Mouse (Mus musculus): ENCODE data around the gene Amigo3. TPM values are rescaled to one million over a fixed set of nuclear protein-coding genes. Genes with fewer than 3 reads are reported as not detected.

The Amigo3 gene
- polyA plus RNA-seq, 1 experiment from 2014 or later = 2.5 TPM

GRCm38 (mm10) chr9:108072481-108072924 is 19.5 kb downstream of the Amigo3 start:
- Histone ChIP-seq H3K4me3 (no peak overlapping the region), H3K27me3 (ENCODE audit: insufficient read depth, poor library complexity, severe bottlenecking) (no peaks in the 10 kb centered on the region), H3K4me1 (peaks cover 37% of the 10 kb centered on the region), H3K27ac (peak overlapping the region; percentile 63), H3K36me3 (peaks cover 40% of the 10 kb centered on the region), H3K9me3 (no peaks in the 10 kb centered on the region)
- DNase-seq (ENCODE audit: low spot score) = no peak
- WGBS = 38% methylated on average over 9 of the region's 9 CpGs

DNA sequence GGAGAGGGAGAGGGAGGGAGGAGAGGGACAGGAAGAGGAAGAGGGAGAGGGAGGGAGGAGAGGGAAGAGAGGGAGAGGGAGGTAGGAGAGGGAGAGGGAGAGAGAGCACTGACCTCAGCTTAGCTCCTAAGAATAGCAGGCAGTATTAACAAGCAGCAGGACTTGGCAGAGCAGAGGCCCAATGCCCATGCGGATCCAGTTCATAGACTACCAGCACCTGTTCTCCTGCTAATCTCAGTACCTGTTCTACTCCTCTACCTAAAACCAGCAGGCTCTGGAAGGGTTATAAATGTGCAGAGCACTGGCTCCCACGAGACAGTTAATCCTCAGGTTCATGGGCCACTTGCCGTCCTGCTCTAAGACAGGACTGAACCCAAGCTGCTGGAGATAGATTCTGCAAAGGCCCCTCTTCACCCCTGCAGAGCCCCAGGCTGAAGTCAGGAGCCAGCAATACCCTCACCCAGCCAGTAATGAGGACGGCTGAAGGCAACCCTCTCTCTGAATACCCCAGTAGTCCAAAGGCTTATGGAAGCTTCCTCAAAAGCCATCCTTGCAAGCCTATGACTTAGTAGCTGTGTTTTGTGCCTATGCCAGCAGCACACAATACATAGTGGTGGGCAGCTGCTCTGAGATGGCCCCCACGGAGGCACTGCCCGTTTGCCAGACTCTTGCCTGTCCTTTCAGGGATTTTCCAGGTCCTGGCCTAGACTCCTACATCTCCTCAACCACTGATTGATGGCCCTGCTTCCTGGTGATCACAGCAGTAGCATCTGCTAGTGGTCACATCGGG is 20.4 kb downstream of the Amigo3 start:
- Histone ChIP-seq H3K4me1 (peaks cover 45% of the 10 kb centered on the region), H3K27me3 (ENCODE audit: insufficient read depth, poor library complexity, severe bottlenecking) (no peaks in the 10 kb centered on the region), H3K9me3 (no peaks in the 10 kb centered on the region), H3K27ac (peak overlapping the region; percentile 69), H3K36me3 (peaks cover 39% of the 10 kb centered on the region), H3K4me3 (no peak overlapping the region)
- 60% methylated on average over 7 of the region's 7 CpGs for WGBS
- DNase-seq (ENCODE audit: low spot score) = no peak

GRCm38 (mm10) chr9:108080168-108080567 is 27.2 kb downstream of the Amigo3 start, which contains the start of gene Mst1:
Mst1 (plus strand) TSS chr9:108080436.
- Histone ChIP-seq H3K36me3 (peaks cover 20% of the 10 kb centered on the region), H3K9me3 (no peaks in the 10 kb centered on the region), H3K4me1 (peaks cover 59% of the 10 kb centered on the region), H3K27ac (peak within 1 kb of the TSS; percentile 90), H3K4me3 (peak within 1 kb of the TSS; percentile 85), H3K27me3 (ENCODE audit: insufficient read depth, poor library complexity, severe bottlenecking) (peaks cover 50% of the 10 kb centered on the region)
- WGBS = 65% methylated on average over 5 of the region's 5 CpGs
- DNase-seq (ENCODE audit: low spot score) = peak; percentile 94

DNA sequence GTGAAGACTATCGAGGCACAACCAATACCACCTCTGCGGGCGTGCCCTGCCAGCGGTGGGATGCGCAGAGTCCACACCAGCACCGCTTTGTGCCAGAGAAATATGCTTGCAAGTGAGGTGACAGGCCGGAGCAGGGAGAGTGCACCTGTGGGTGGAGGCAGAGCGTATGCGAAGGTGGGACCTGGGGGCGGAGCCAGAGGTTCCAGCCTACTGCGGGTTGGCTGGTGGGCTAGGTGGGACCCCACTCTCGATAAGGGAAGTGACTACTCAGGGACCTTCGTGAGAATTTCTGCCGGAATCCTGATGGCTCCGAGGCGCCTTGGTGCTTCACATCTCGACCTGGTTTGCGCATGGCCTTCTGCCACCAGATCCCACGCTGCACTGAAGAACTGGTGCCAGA is 29.6 kb downstream of the Amigo3 start:
- Histone ChIP-seq H3K27ac (peak overlapping the region; percentile 90), H3K27me3 (ENCODE audit: insufficient read depth, poor library complexity, severe bottlenecking) (peaks cover 50% of the 10 kb centered on the region), H3K9me3 (no peaks in the 10 kb centered on the region), H3K4me1 (peaks cover 55% of the 10 kb centered on the region), H3K36me3 (peaks cover 38% of the 10 kb centered on the region), H3K4me3 (peak overlapping the region; percentile 35)
- 7% methylated on average over 19 of the region's 19 CpGs for WGBS
- no peak for DNase-seq (ENCODE audit: low spot score)

DNA sequence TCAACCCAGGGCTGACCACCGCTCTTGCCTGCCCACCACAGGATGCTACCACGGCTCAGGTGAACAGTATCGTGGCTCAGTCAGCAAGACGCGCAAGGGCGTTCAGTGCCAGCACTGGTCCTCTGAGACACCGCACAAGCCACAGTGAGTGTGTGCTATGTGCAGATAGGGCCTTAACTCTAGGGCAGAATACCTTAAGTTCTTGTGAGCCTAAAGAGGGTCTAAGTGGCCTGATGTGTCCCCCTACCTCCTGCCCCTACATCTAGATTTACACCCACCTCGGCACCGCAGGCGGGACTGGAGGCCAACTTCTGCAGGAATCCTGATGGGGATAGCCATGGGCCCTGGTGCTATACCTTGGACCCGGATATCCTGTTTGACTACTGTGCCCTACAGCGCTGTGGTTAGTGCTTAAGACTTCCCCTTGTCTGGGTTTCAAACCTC is 30.1 kb downstream of the Amigo3 start, which contains the start of gene Rnf123:
Rnf123 (minus strand) TSS at position 359 of the 444 bp plus-strand sequence.
- Histone ChIP-seq H3K4me1 (peaks cover 50% of the 10 kb centered on the region), H3K27ac (peak within 1 kb of the TSS; percentile 90), H3K27me3 (ENCODE audit: insufficient read depth, poor library complexity, severe bottlenecking) (peaks cover 50% of the 10 kb centered on the region), H3K4me3 (peak within 1 kb of the TSS; percentile 35), H3K36me3 (peaks cover 43% of the 10 kb centered on the region), H3K9me3 (no peaks in the 10 kb centered on the region)
- 30% methylated on average over 12 of the region's 12 CpGs for WGBS
- no peak for DNase-seq (ENCODE audit: low spot score)

- DNase-seq (ENCODE audit: low spot score) = no peak
- WGBS = 50% methylated on average over 6 of the region's 6 CpGs
- peak overlapping the region; percentile 90; the same call in 1 of the 2 replicates for H3K27ac ChIP-seq
- H3K9me3 ChIP-seq = no peaks in the 10 kb centered on the region
- 0 out of 2 replicates have a peak overlapping the region, but pooled peaks have one; percentile 35 for H3K4me3 ChIP-seq
- H3K4me1 ChIP-seq = peaks cover 45% of the 10 kb centered on the region
- H3K36me3 ChIP-seq = peaks cover 48% of the 10 kb centered on the region
- peaks cover 50% of the 10 kb centered on the region for H3K27me3 ChIP-seq (ENCODE audit: insufficient read depth, poor library complexity, severe bottlenecking)
Measured at GRCm38 (mm10) chr9:108083561-108083960, 30.6 kb downstream of the Amigo3 start.

GRCm38 (mm10) chr9:108085261-108085660 is 32.3 kb downstream of the Amigo3 start:
- H3K9me3 ChIP-seq = no peaks in the 10 kb centered on the region
- 96% methylated on average over 4 of the region's 4 CpGs for WGBS
- no peak overlapping the region for H3K27ac ChIP-seq
- no peak overlapping the region for H3K4me3 ChIP-seq
- peaks cover 65% of the 10 kb centered on the region for H3K36me3 ChIP-seq
- H3K27me3 ChIP-seq (ENCODE audit: insufficient read depth, poor library complexity, severe bottlenecking) = peaks cover 46% of the 10 kb centered on the region
- no peak for DNase-seq (ENCODE audit: low spot score)
- H3K4me1 ChIP-seq = peaks cover 34% of the 10 kb centered on the region

DNA sequence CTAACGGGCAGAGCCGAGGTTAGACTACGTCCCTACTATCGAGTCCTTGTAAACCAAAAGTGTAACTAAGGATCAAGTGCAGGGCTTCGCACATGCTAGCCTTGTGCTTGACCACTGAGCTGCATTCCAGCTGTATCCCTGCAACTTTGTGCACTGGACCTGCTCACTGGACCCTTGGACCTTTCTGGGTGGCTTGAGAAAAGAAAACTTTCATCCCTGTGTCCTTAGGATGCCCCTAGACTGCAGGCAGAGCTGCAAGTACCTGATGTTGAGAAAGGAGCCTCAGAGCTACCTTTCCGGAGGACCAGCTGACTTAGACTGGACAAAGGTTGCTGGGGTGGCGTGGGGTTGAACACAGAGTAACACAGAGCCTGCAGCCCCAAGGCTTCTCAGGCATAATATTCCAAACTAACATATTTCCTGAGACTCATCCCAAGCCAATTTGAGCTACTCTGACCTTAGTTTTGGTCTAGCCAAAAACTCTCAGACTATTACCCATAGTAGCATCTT is 37.7 kb downstream of the Amigo3 start:
- Histone ChIP-seq H3K4me3 (no peak overlapping the region), H3K27ac (no peak overlapping the region), H3K27me3 (ENCODE audit: insufficient read depth, poor library complexity, severe bottlenecking) (no peaks in the 10 kb centered on the region), H3K36me3 (peaks cover 73% of the 10 kb centered on the region), H3K4me1 (peaks cover 25% of the 10 kb centered on the region), H3K9me3 (no peaks in the 10 kb centered on the region)
- 93% methylated on average over 7 of the region's 7 CpGs for WGBS
- no peak for DNase-seq (ENCODE audit: low spot score)

DNA sequence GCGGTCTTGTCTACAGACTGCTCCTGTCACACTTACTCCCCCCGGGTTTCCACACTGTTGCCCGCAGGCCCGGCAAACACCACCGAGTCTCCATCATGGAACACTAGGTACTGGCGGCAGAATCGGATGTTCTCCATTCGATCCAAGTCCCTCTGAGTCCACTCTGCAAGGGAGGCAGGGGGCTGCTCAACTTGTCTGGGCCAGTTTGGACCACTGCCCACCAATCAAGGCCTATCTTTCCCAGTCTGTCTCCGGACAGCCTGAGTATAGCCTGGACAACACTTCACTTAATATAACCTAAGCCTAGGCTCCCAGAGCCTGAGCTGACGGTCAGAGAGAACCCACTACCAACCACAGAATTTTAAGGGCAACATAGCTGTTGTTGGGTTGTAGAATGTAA is 40.6 kb downstream of the Amigo3 start:
- WGBS = 66% methylated on average over 10 of the region's 10 CpGs
- Histone ChIP-seq H3K9me3 (no peaks in the 10 kb centered on the region), H3K36me3 (peaks cover 44% of the 10 kb centered on the region), H3K27ac (peak overlapping the region; percentile 92), H3K4me1 (peaks cover 48% of the 10 kb centered on the region), H3K27me3 (ENCODE audit: insufficient read depth, poor library complexity, severe bottlenecking) (no peaks in the 10 kb centered on the region), H3K4me3 (peak overlapping the region; percentile 77)
- DNase-seq (ENCODE audit: low spot score) = no peak

DNA sequence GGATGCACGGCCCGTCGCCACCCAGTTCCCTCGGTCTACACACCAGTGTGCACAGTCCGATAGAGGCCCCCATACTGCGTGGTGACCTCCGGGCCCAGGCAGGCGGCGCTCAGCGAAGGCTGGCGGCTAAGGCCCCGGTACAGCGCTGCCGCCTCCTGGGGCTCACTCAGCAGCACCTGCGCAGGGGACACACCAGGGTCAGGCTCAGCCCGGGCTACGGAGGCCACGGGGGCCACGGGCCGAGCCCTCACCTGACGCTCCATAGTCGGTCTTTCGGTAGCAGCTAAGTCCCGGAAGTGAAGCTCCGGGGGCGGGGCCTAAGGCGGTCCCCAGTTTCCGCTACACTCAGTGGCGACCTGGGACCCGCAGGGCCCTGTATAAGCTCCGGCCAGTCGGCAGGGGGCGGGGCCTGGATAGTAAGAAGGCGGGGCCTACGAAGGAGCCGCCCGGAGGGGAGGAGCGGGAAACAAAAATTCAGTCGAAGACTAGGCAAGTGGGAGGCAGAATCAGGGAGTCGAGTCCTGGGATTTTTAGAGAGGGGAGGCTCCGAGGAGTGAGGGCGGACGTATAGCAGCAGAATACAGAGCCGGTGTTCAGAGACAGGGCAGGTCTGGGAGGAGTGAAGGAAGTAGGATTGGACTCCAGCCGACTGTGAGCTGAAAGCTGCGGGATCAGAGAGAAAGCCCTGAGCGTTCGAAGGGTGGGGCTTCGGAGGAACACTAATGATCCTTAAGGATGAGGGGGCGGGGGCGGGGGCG is 41.4 kb downstream of the Amigo3 start, which contains the start of gene Apeh:
Apeh (minus strand) TSS at position 423 of the 758 bp plus-strand sequence.
- DNase-seq (ENCODE audit: low spot score) = peak; percentile 98
- Histone ChIP-seq H3K27ac (peak within 1 kb of the TSS; percentile 92), H3K9me3 (no peaks in the 10 kb centered on the region), H3K27me3 (ENCODE audit: insufficient read depth, poor library complexity, severe bottlenecking) (no peaks in the 10 kb centered on the region), H3K36me3 (peaks cover 36% of the 10 kb centered on the region), H3K4me3 (peak within 1 kb of the TSS; percentile 77), H3K4me1 (peaks cover 53% of the 10 kb centered on the region)
- WGBS = under 1% methylated on average over 52 of the region's 52 CpGs

- H3K9me3 ChIP-seq = no peaks in the 10 kb centered on the region
- H3K4me1 ChIP-seq = peaks cover 56% of the 10 kb centered on the region
Measured at GRCm38 (mm10) chr9:108094998-108095411, 42.0 kb downstream of the Amigo3 start.

DNA sequence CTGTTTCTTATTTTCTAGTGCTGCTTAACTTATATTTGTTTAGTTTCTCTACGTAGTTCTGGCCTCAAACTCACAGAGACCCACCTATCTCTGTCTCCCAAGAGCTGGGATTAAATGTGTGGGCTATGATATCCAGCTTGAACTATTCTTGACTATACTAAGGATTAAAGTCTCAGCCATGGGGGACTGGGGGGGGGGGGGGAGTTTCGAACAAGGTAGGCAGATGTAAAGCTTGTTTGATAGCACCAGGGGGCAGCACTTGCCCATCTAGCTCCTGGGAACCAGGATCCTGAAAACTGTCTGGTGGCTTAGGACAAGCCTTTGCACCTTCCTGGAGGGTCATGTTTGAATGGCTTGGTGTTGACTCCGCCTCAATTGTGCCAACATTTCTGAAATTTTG is 42.6 kb downstream of the Amigo3 start:
- peak; percentile 91 for DNase-seq (ENCODE audit: low spot score)
- H3K36me3 ChIP-seq = peaks cover 24% of the 10 kb centered on the region
- H3K27ac ChIP-seq = peak overlapping the region; percentile 92
- peak overlapping the region; percentile 77 for H3K4me3 ChIP-seq
- no peaks in the 10 kb centered on the region for H3K27me3 ChIP-seq (ENCODE audit: insufficient read depth, poor library complexity, severe bottlenecking)
- H3K4me1 ChIP-seq = peaks cover 56% of the 10 kb centered on the region
- 16% methylated on average over 3 of the region's 3 CpGs for WGBS
- no peaks in the 10 kb centered on the region for H3K9me3 ChIP-seq

More at GRCm38 (mm10) chr9:108094998-108095411, 42.0 kb downstream of the Amigo3 start:
- under 1% methylated on average over 16 of the region's 16 CpGs for WGBS
- H3K27me3 ChIP-seq (ENCODE audit: insufficient read depth, poor library complexity, severe bottlenecking) = no peaks in the 10 kb centered on the region
- peaks cover 29% of the 10 kb centered on the region for H3K36me3 ChIP-seq
- H3K4me3 ChIP-seq = peak overlapping the region; percentile 77
- peak; percentile 95 for DNase-seq (ENCODE audit: low spot score)
- H3K27ac ChIP-seq = peak overlapping the region; percentile 92

Data from heart, embryonic 10.5 days (tissue).